Mouse (Mus musculus) thymus, postnatal 10 days (tissue): ENCODE results near the gene Sox21.
A peak's percentile ranks its signal among the peaks of the same experiment; 100 is the strongest.

Experiments used
- DNase-seq, 2 experiments: peaks; one replicate each; pipeline ENCODE4 v3.0.0; 2021; ENCODE audit warnings: low spot score in 2 of 2

Gene Sox21

GRCm38 (mm10) chr14:118225061-118225743 lies 11.6 kb downstream of the Sox21 start:
- DNase-seq = no peak

- DNase-seq = no peak
Observed at GRCm38 (mm10) chr14:118220885-118221284, 15.9 kb downstream of the Sox21 start.

DNA sequence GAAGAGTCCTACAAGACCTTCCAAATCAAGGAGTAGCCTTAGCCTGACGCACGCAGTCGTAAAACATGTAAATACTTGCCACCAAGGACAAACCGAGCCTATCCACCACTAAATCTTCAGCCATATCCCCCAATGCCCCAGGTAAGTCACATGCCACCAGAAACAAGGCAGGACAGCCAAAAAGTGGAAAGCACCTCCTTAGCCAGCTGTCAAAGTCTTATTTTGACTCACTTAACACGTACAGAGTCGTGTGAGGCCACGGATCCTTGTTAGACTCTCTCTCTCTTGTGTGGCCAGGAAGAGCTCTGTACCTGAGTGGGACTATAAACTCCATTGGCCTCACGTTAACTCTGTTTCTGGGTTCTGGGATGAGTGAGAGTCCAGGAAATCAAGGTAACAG lies 20.0 kb downstream of the Sox21 start:
- DNase-seq = no peak

DNA sequence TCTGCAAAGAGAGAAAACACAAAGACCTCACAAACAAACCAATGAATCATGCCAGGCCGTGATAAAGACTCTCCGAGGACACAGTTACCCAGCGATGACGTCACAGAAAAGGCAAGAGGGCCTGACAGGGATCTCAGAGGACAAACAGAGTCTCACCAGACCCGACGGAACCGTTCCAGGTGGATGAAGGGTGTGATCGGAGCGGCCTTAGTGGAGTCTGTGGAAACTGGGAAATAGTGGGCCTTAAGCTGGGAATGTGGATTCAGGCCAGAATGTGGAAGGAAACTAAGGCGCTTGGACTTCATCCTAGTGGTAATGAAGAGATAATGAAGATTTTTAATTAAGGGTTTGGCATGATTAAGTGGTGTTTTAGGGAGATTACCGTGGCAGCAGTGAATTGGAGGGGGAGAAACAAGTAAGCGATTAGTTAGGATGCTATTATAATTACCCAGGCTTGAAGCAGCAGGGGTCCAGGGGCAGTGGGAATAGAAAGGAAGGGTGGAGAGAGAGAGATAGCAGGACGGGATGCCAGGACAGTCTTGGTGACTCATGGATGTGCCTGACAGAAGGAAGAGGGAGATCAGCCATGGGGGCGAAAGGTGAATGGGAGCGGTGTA lies 24.5 kb downstream of the Sox21 start:
- DNase-seq = no peak

- no peak for DNase-seq
Observed at GRCm38 (mm10) chr14:118209642-118210041, 27.2 kb downstream of the Sox21 start.

DNA sequence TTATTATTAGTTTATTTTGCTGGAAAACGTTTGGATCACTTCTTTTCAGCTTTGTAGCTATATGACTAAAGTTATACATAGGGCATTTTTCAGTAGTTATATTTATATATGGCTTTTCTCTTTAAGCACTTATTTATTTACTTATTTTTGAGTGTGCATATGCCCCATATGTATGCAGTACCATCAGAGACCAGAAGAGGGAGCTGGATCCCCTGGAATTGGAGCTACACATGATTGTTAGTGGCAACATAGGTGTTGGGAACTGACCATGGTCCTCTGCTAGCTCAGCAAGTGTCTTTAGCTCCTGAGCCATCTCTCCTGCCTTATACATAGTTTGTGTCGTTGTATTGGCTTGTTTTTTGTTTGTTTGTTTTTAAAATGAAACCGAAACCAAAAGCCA lies 29.5 kb downstream of the Sox21 start:
- DNase-seq = no peak

DNA sequence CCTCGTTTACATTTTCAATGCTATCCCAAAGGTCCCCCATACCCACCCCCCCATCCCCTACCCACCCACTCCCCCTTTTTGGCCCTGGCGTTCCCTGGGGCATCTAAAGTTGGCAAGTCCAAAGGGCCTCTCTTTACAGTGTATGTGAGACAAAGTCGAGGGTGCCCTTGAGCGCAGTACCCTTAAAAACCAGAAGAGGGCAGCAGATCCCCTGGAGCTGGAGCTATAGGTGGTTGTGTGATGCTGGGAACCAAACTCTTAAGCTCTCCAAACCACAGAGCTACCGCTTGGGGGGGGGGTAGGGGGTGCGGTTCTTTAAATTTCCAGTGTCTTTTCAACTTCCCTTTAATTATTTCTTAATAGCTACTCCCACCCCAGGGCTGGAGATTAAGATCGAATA lies 33.8 kb downstream of the Sox21 start:
- DNase-seq = peak in 1 of 2 experiments; percentile 58

DNA sequence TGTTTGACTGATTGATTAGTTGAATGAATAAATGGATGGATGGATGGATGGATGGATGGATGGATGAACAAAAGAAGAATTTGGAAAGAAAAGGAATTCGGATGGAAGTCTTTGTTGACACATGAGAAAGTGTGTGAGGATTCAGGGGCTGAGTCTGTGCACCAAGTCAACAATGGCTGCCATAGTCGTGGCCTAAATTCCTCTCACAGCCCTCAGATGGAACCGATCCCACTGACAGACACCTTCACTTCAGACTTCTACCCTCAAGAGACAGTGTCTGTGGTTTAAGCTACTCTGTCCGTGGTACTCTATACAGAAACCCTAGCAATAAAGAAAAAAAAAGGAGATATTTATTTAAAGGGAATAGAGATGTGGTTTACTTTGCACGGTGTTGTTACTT lies 34.8 kb downstream of the Sox21 start:
- DNase-seq = no peak

DNA sequence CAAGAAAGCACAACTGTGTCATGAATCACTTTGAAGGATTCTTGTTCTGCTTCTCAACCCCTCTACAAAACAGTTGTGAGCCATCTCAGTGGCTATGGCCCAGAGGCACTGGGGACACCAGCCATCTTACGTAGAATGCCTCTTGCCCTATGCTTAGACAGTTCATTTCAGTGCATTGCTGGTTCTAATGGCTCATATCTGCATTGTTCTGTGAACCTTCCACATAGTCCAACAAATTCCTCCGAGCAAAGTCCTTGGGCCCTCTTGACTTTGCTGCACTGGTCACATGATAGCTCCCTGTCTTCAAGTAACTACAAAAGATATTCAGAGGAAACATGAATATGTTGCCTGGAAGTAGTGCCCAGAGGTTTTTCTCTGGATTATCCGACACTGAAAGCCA lies 36.1 kb downstream of the Sox21 start:
- no peak for DNase-seq

DNA sequence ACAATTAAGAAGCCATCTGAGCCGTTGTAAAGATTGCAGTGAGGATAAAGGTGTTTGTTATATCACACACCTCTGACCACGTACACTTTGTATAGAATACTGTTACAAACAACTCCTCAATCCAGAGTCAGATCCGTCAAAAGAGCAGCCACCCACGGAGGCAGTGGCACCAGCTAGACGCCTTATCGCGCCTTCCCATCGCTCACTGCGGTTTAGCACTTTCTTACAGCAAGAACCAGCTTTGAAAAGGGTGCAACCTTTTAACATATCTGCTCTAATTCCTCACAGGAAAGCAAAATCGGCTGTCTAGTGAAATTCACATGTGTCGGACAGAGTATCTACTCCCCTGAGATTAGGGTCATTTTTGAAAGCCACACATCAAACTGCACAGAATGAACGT lies 39.8 kb downstream of the Sox21 start:
- no peak for DNase-seq

DNA sequence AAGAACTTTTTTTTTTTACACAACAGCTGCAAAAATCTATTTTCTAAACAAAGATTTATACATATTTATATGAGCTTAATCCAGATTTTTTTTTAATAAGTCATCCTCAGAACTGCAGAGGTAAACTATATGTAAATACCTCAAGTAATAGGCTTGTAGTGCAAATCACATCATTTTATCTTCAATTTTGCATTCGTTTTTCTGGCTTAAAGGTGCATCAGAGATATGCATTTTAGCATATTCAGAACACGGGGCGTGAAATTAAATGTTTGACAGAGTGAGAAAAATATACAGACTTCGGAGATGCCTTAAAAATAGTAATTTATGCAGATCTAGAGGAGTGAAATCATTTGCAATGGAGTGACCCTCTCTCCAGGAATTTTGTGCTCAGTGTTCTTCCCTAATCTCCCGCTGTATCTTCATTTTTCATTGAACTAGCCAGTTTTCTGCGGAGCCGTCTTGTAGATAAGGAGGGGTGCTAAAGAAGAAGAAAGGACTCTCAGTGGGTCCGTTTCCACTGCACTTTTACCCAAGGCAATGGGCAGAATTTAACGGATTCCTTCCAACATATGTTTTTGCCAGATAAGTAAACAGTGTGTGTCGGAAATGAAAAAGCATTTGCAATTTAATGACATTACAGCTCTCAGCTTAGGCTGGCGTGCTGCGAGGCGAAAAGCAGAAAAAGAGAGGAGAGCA lies 42.5 kb downstream of the Sox21 start:
- no peak for DNase-seq

DNA sequence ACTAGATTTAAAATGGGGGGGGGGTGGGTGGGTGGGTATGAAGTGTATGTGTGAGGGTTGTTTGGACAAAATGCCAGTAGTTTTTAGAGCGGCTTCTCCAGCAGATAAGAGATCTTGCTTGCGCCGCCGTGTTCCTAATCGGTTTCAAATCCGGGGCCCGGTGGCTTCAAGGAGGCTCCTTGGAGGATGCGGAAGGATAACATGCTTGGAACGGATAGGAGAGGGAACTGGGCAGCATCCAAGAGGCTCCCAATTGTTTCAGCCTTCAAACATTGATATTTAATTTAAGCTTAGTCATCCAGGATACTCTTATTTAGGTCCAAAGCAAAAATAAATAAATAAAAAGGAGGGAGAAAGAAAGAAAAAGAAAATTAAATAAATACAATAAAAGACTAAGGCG lies 43.2 kb downstream of the Sox21 start:
- DNase-seq = no peak

DNA sequence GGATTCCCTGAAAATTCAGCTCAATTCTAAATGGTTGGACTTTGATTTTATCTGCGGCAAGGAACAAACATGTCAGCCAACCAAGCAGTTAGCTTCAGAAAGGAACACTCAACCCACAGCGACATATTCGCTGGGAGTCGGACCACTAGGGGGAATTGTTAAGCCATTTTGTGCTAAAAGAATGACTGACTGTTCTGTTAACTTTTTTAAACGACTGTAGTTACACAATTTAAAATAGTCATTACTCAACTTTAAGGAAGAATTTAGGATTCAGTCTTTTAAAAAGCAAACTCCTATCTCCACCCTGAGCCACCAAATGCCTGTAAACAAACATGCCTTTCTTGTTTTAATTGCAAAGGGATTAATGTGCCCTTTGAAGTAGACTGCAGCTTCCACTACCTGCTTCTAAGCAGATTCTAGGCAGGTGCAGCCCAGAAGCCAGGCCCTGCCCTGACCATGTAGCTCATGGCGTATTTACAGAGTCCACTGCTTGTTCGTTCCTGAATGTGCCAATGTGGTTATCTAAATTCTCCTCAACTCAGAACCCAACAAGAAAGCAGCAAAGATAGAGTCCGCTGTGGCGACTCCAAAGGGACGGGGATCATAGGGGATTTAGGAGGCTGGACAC lies 43.7 kb downstream of the Sox21 start:
- no peak for DNase-seq

GRCm38 (mm10) chr14:118191442-118191841 lies 45.4 kb downstream of the Sox21 start:
- no peak for DNase-seq
